Mouse (Mus musculus): ENCODE results near the gene Akt3. TPM values are rescaled to one million over a fixed set of nuclear protein-coding genes. Genes with fewer than 3 reads are reported as not detected.

Gene Akt3
- polyA plus RNA-seq, 2 experiments = 7.2 to 14.5 TPM

DNA sequence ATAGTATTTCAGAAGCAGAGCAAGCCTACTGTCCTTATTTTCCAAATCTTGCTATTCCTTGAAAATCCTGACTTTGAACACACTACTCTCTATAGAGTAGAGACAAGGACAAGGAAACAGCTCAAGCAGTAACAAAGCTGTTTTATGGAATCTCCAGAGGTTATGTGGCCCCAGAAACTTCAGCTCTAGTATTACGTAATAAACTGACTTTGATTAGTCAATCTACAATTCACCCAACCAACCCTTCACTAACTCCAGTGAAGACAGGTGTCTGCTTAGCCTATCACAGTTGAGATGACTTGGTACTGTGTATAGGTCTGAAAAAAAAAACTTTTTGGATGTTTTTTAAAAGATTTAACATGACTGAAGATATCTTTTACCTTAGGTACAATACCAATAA is 67.6 kb downstream of the Akt3 start:
- no peak for TF ChIP-seq POLR2A (IDR thresholded peaks at IDR 0.05; ENCODE audit: borderline replicate concordance, extremely low read depth, insufficient read depth, insufficient read length)
- no peak overlapping the region for H3K27ac ChIP-seq (replicated peaks; ENCODE audit: low read depth, low read length)
- no peaks in the 10 kb centered on the region for H3K9me3 ChIP-seq (ENCODE audit: control insufficient read depth, low read length)
- ATAC-seq (ENCODE audit: low FRiP score, low read depth) (no peak), DNase-seq (ENCODE audit: low spot score) (no peak)
- no peaks in the 10 kb centered on the region for H3K27me3 ChIP-seq (ENCODE audit: control insufficient read depth, insufficient read depth, low read length)
- H3K4me3 ChIP-seq (replicated peaks; ENCODE audit: low read length) = no peak overlapping the region
- WGBS = 98% methylated on average over 1 of the region's 1 CpGs
- H3K4me1 ChIP-seq (ENCODE audit: control insufficient read depth, insufficient read depth, low read length) = peaks cover 6% of the 10 kb centered on the region; the same call in 1 of the 2 replicates
- H3K9ac ChIP-seq (ENCODE audit: low read depth, low read length, severe bottlenecking) = no peak overlapping the region
- H3K4me2 ChIP-seq (replicated peaks; ENCODE audit: low read depth, low read length, severe bottlenecking) = no peak overlapping the region
- no peaks in the 10 kb centered on the region for H3K36me3 ChIP-seq (ENCODE audit: control insufficient read depth, insufficient read depth, low read length)

DNA sequence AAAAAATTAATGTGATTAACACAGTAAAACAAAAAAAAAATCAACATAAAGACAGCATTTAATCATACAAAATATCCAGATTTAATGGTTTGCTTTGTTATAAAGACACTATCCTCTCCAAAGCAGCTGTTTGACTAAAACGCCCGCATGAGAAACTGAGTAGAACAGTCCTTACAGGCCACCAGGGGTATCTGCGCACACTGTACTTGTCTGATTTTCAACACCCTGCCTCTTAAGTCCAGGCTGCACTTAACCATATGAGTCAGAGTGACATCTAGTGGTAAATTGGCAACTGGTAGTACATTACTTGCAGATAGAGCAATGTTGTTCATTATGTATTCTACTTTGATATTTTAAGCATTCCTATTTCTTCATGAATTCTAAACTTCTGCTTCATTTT is 69.3 kb downstream of the Akt3 start:
- H3K9me3 ChIP-seq (ENCODE audit: control insufficient read depth, low read length) = no peaks in the 10 kb centered on the region
- no peak overlapping the region for H3K4me2 ChIP-seq (replicated peaks; ENCODE audit: low read depth, low read length, severe bottlenecking)
- H3K27me3 ChIP-seq (ENCODE audit: control insufficient read depth, insufficient read depth, low read length) = no peaks in the 10 kb centered on the region
- H3K4me1 ChIP-seq (ENCODE audit: control insufficient read depth, insufficient read depth, low read length) = no peaks in the 10 kb centered on the region
- no peak overlapping the region for H3K9ac ChIP-seq (ENCODE audit: low read depth, low read length, severe bottlenecking)
- ATAC-seq (ENCODE audit: low FRiP score, low read depth) (peak; percentile 81), DNase-seq (ENCODE audit: low spot score) (peak; percentile 81)
- WGBS = 36% methylated on average over 3 of the region's 3 CpGs
- no peak overlapping the region for H3K4me3 ChIP-seq (replicated peaks; ENCODE audit: low read length)
- H3K27ac ChIP-seq (replicated peaks; ENCODE audit: low read depth, low read length) = no peak overlapping the region
- H3K36me3 ChIP-seq (ENCODE audit: control insufficient read depth, insufficient read depth, low read length) = no peaks in the 10 kb centered on the region
- TF ChIP-seq POLR2A (IDR thresholded peaks at IDR 0.05; ENCODE audit: borderline replicate concordance, extremely low read depth, insufficient read depth, insufficient read length) = no peak

GRCm38 (mm10) chr1:177186751-177187150 is 71.3 kb downstream of the Akt3 start:
- Histone ChIP-seq H3K4me1 (ENCODE audit: control insufficient read depth, insufficient read depth, low read length) (no peaks in the 10 kb centered on the region), H3K27ac (replicated peaks; ENCODE audit: low read depth, low read length) (no peak overlapping the region), H3K9me3 (ENCODE audit: control insufficient read depth, low read length) (no peaks in the 10 kb centered on the region), H3K9ac (ENCODE audit: low read depth, low read length, severe bottlenecking) (no peak overlapping the region), H3K4me2 (replicated peaks; ENCODE audit: low read depth, low read length, severe bottlenecking) (no peak overlapping the region), H3K36me3 (ENCODE audit: control insufficient read depth, insufficient read depth, low read length) (no peaks in the 10 kb centered on the region), H3K4me3 (replicated peaks; ENCODE audit: low read length) (no peak overlapping the region), H3K27me3 (ENCODE audit: control insufficient read depth, insufficient read depth, low read length) (no peaks in the 10 kb centered on the region)
- no peak for DNase-seq (ENCODE audit: low spot score)
- 74% methylated on average over 2 of the region's 2 CpGs for WGBS
- TF ChIP-seq POLR2A (IDR thresholded peaks at IDR 0.05; ENCODE audit: borderline replicate concordance, extremely low read depth, insufficient read depth, insufficient read length) = no peak
- no peak for ATAC-seq (ENCODE audit: low FRiP score, low read depth)

- 88% methylated on average over 2 of the region's 2 CpGs for WGBS
- no peaks in the 10 kb centered on the region for H3K4me1 ChIP-seq (ENCODE audit: control insufficient read depth, insufficient read depth, low read length)
- H3K4me2 ChIP-seq (replicated peaks; ENCODE audit: low read depth, low read length, severe bottlenecking) = no peak overlapping the region
- no peak for TF ChIP-seq POLR2A (IDR thresholded peaks at IDR 0.05; ENCODE audit: borderline replicate concordance, extremely low read depth, insufficient read depth, insufficient read length)
- H3K9me3 ChIP-seq (ENCODE audit: control insufficient read depth, low read length) = no peaks in the 10 kb centered on the region
- ATAC-seq (ENCODE audit: low FRiP score, low read depth) (no peak), DNase-seq (ENCODE audit: low spot score) (no peak)
- no peaks in the 10 kb centered on the region for H3K36me3 ChIP-seq (ENCODE audit: control insufficient read depth, insufficient read depth, low read length)
- no peak overlapping the region for H3K4me3 ChIP-seq (replicated peaks; ENCODE audit: low read length)
- H3K27ac ChIP-seq (replicated peaks; ENCODE audit: low read depth, low read length) = no peak overlapping the region
- H3K9ac ChIP-seq (ENCODE audit: low read depth, low read length, severe bottlenecking) = no peak overlapping the region
- H3K27me3 ChIP-seq (ENCODE audit: control insufficient read depth, insufficient read depth, low read length) = no peaks in the 10 kb centered on the region
These were observed 78.4 kb downstream of the Akt3 start for GRCm38 (mm10) chr1:177179635-177180034.

DNA sequence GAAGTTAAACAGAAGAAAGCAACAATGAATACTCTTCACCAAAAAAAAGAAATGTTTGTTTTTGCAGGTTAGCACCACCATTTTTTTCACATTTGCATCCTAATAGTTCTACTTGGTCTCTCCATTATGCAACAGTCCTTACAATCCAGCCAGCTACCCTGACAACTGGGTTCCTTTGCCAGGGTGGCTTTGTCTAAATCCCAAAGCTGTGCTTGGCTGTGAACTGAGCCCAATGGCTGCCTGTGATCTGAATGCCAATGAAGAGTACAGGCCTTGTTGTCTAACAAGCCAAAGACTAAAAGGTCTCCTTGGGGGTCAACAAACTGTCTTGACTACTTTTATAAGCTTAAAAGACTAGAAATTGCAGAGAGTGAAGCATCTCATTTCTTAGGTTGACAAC is 82.6 kb downstream of the Akt3 start:
- Histone ChIP-seq H3K4me2 (replicated peaks; ENCODE audit: low read depth, low read length, severe bottlenecking) (no peak overlapping the region), H3K9ac (ENCODE audit: low read depth, low read length, severe bottlenecking) (no peak overlapping the region), H3K27ac (replicated peaks; ENCODE audit: low read depth, low read length) (no peak overlapping the region), H3K27me3 (ENCODE audit: control insufficient read depth, insufficient read depth, low read length) (no peaks in the 10 kb centered on the region), H3K9me3 (ENCODE audit: control insufficient read depth, low read length) (no peaks in the 10 kb centered on the region), H3K4me1 (ENCODE audit: control insufficient read depth, insufficient read depth, low read length) (no peaks in the 10 kb centered on the region), H3K36me3 (ENCODE audit: control insufficient read depth, insufficient read depth, low read length) (no peaks in the 10 kb centered on the region), H3K4me3 (replicated peaks; ENCODE audit: low read length) (no peak overlapping the region)
- no peak for DNase-seq (ENCODE audit: low spot score)
- TF ChIP-seq POLR2A (IDR thresholded peaks at IDR 0.05; ENCODE audit: borderline replicate concordance, extremely low read depth, insufficient read depth, insufficient read length) = no peak
- ATAC-seq (ENCODE audit: low FRiP score, low read depth) = no peak

DNA sequence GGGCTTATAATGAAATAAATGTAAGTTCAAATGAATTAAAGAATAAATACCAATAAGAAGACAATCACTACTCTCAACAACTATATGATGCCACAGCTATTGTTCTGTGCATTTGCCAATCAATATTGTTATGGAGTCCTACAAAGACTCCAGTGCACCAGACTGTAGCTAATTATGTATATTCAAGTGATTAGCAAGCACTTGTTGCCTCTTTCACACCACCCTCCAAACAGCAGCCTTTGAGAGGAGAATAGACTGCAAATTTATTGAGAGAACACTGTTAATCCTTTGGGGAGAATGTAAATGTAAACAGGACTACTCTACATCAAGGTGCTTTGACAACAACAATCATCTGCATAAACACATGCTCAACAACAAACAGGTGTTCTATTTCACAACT is 86.7 kb downstream of the Akt3 start:
- H3K27me3 ChIP-seq (ENCODE audit: control insufficient read depth, insufficient read depth, low read length) = no peaks in the 10 kb centered on the region
- no peaks in the 10 kb centered on the region for H3K9me3 ChIP-seq (ENCODE audit: control insufficient read depth, low read length)
- no peaks in the 10 kb centered on the region for H3K36me3 ChIP-seq (ENCODE audit: control insufficient read depth, insufficient read depth, low read length)
- H3K4me3 ChIP-seq (replicated peaks; ENCODE audit: low read length) = no peak overlapping the region
- H3K4me2 ChIP-seq (replicated peaks; ENCODE audit: low read depth, low read length, severe bottlenecking) = no peak overlapping the region
- H3K9ac ChIP-seq (ENCODE audit: low read depth, low read length, severe bottlenecking) = no peak overlapping the region
- DNase-seq (ENCODE audit: low spot score) = no peak
- no peak for ATAC-seq (ENCODE audit: low FRiP score, low read depth)
- no peak for TF ChIP-seq POLR2A (IDR thresholded peaks at IDR 0.05; ENCODE audit: borderline replicate concordance, extremely low read depth, insufficient read depth, insufficient read length)
- H3K27ac ChIP-seq (replicated peaks; ENCODE audit: low read depth, low read length) = no peak overlapping the region
- H3K4me1 ChIP-seq (ENCODE audit: control insufficient read depth, insufficient read depth, low read length) = no peaks in the 10 kb centered on the region
